ENCODE assay signal across 15 mouse cellular contexts in genomic region chr13:69522161-69522791, GRCm38 (mm10). TPM values are rescaled to one million over a fixed set of nuclear protein-coding genes. Genes with fewer than 3 reads are reported as not detected.
DNase-seq lines count a peak whose midpoint lies in the region; ATAC-seq and TF ChIP-seq lines count a peak whose summit lies in the region.
"Had no signal": no experiment of that assay in that cellular context is flagged by ENCODE, and none has a peak within 500 bp of the region (broad histone marks: within the 10 kb centered on the region; RNA-seq: fewer than 3 reads in every experiment).

No protein-coding gene starts in this region.

- H3K4me2 ChIP-seq in midbrain, embryonic 13.5 days (replicated peaks) = no peak overlapping the region
- no peak overlapping the region for H3K4me2 ChIP-seq in limb, embryonic 15.5 days

- DNase-seq in frontal cortex, postnatal 14 days (ENCODE audit: low spot score in 2 of 2) = no peak
- DNase-seq in kidney, adult 2 months = peak; percentile 48
- no peak for DNase-seq in kidney, postnatal 10 days
- DNase-seq in midbrain, embryonic 10.5 days (ENCODE audit: low spot score) = no peak
- DNase-seq: adrenal gland, adult 2 months; cerebellum, postnatal 14 days; heart, adult 18-20 months; heart, postnatal 10 days; kidney, postnatal 36 days; liver, embryonic 13.5 days; thymus, adult 2 months had no signal

- no peak for TF ChIP-seq CTCF in kidney, adult 2 months (conservative IDR thresholded peaks at IDR 0.05; ENCODE audit: insufficient read depth, insufficient read length, low read depth, low read length)

- no peak overlapping the region for H3K4me3 ChIP-seq in kidney, adult 2 months (ENCODE audit: insufficient read depth, low read depth, low read length)
- no peak overlapping the region for H3K4me3 ChIP-seq in midbrain, embryonic 13.5 days (replicated peaks)
- H3K4me3 ChIP-seq in midbrain, embryonic 10.5 days = no peak overlapping the region
- no peak overlapping the region for H3K4me3 ChIP-seq in limb, embryonic 15.5 days
- H3K4me3 ChIP-seq: liver, embryonic 13.5 days had no signal

- H3K27me3 ChIP-seq in kidney, adult 2 months (replicated peaks; ENCODE audit: control insufficient read depth, insufficient read depth, low read length) = no peaks in the 10 kb centered on the region
- H3K27me3 ChIP-seq in midbrain, embryonic 13.5 days = no peaks in the 10 kb centered on the region
- no peaks in the 10 kb centered on the region for H3K27me3 ChIP-seq in midbrain, embryonic 10.5 days (ENCODE audit: low read depth, poor library complexity, severe bottlenecking)
- H3K27me3 ChIP-seq in limb, embryonic 15.5 days = no peaks in the 10 kb centered on the region
- H3K27me3 ChIP-seq: liver, embryonic 13.5 days had no signal

- peaks cover 57% of the 10 kb centered on the region for H3K4me1 ChIP-seq in kidney, adult 2 months (ENCODE audit: control insufficient read depth, insufficient read depth, low read length)
- peaks cover 80% of the 10 kb centered on the region for H3K4me1 ChIP-seq in midbrain, embryonic 13.5 days (replicated peaks)
- peaks cover 65% of the 10 kb centered on the region for H3K4me1 ChIP-seq in midbrain, embryonic 10.5 days
- peaks cover 56% of the 10 kb centered on the region for H3K4me1 ChIP-seq in limb, embryonic 15.5 days

- H3K9me3 ChIP-seq in midbrain, embryonic 13.5 days = no peaks in the 10 kb centered on the region
- H3K9me3 ChIP-seq in midbrain, embryonic 10.5 days (replicated peaks) = no peaks in the 10 kb centered on the region
- no peaks in the 10 kb centered on the region for H3K9me3 ChIP-seq in limb, embryonic 15.5 days
- H3K9me3 ChIP-seq: liver, embryonic 13.5 days had no signal

- H3K27ac ChIP-seq in kidney, adult 2 months (ENCODE audit: insufficient read depth, low read depth, low read length) = no peak overlapping the region
- H3K27ac ChIP-seq in midbrain, embryonic 13.5 days = no peak overlapping the region
- no peak overlapping the region for H3K27ac ChIP-seq in midbrain, embryonic 10.5 days (replicated peaks)
- H3K27ac ChIP-seq in limb, embryonic 15.5 days = no peak overlapping the region
- H3K27ac ChIP-seq: liver, embryonic 13.5 days had no signal

- 85% methylated on average over 1 of the region's 1 CpGs for WGBS in kidney, adult 2 months
- 91% methylated on average over 1 of the region's 1 CpGs for WGBS in midbrain, embryonic 13.5 days
- 88% methylated on average over 1 of the region's 1 CpGs for WGBS in midbrain, embryonic 10.5 days
- 87% methylated on average over 1 of the region's 1 CpGs for WGBS in limb, embryonic 15.5 days

- peak; percentile 10; the same call in 1 of the 2 replicates for ATAC-seq in frontal cortex, adult (ENCODE audit: low TSS enrichment)
- no peak for ATAC-seq in midbrain, embryonic 13.5 days
- ATAC-seq in limb, embryonic 15.5 days (ENCODE audit: insufficient number of reproducible peaks, low FRiP score, low TSS enrichment, low read depth) = no peak
- ATAC-seq: midbrain, embryonic 16.5 days had no signal

- H3K9ac ChIP-seq in midbrain, embryonic 13.5 days (replicated peaks) = peak overlapping the region; percentile 20; the same call in 1 of the 2 replicates
- H3K9ac ChIP-seq in limb, embryonic 15.5 days = 0 out of 2 replicates have a peak overlapping the region, but pooled peaks have one; percentile 1
- H3K9ac ChIP-seq: liver, embryonic 13.5 days had no signal

- no peaks in the 10 kb centered on the region for H3K36me3 ChIP-seq in kidney, adult 2 months (ENCODE audit: control insufficient read depth, insufficient read depth, low read length)
- no peaks in the 10 kb centered on the region for H3K36me3 ChIP-seq in midbrain, embryonic 13.5 days
- no peaks in the 10 kb centered on the region for H3K36me3 ChIP-seq in midbrain, embryonic 10.5 days
- no peaks in the 10 kb centered on the region for H3K36me3 ChIP-seq in limb, embryonic 15.5 days
- H3K36me3 ChIP-seq: liver, embryonic 13.5 days had no signal

- no peak for TF ChIP-seq POLR2A in kidney, adult 2 months (IDR thresholded peaks at IDR 0.05; ENCODE audit: low read depth, low read length)

RNA-seq across cellular contexts. Expression of gene Nsun2, which starts 11.3 kb away (rescaled TPM):
- polyA plus RNA-seq in kidney, adult 2 months (2012; rRNA removed) = 47.9 and 51.6 TPM in 2 replicates
- 74.1 and 76.7 TPM in 2 replicates for polyA plus RNA-seq in midbrain, embryonic 13.5 days (2015; fragmentation: Nextera tagmentation; extraction: Ambion mirVana)
- polyA plus RNA-seq in midbrain, embryonic 10.5 days (2016; fragmentation: Nextera tagmentation; extraction: Ambion mirVana) = 125 and 150 TPM in 2 replicates
- polyA plus RNA-seq in limb, embryonic 15.5 days (2015; fragmentation: Nextera tagmentation; extraction: Ambion mirVana) = 132 and 136 TPM in 2 replicates

RNA-seq across cellular contexts. Expression of gene Tent4a, which starts 12.1 kb away (rescaled TPM):
- polyA plus RNA-seq in kidney, adult 2 months (2012; rRNA removed) = 15.8 and 16.7 TPM in 2 replicates
- 5.8 and 7.1 TPM in 2 replicates for polyA plus RNA-seq in midbrain, embryonic 13.5 days (2015; fragmentation: Nextera tagmentation; extraction: Ambion mirVana)
- polyA plus RNA-seq in midbrain, embryonic 10.5 days (2016; fragmentation: Nextera tagmentation; extraction: Ambion mirVana) = 4.9 and 5.2 TPM in 2 replicates
- 4.9 and 6.2 TPM in 2 replicates for polyA plus RNA-seq in limb, embryonic 15.5 days (2015; fragmentation: Nextera tagmentation; extraction: Ambion mirVana)
